In genomic region chr4:128747614-128748270, GRCm38 (mm10) we compare ENCODE assay signal across 8 mouse cellular contexts. TPM values are rescaled to one million over a fixed set of nuclear protein-coding genes. Genes with fewer than 3 reads are reported as not detected.
DNase-seq lines count a peak whose midpoint lies in the region; ATAC-seq lines count a peak whose summit lies in the region.

No protein-coding gene starts in this region.

- H3K4me1 ChIP-seq in heart, embryonic 12.5 days (replicated peaks), result peaks cover 22% of the 10 kb centered on the region

- H3K9me3 ChIP-seq in heart, embryonic 12.5 days (replicated peaks), result no peaks in the 10 kb centered on the region

- peak; percentile 70 for DNase-seq in cerebellum, adult 11-12 months
- DNase-seq in cerebellum, adult 9-10 months, result no peak
- DNase-seq in heart, postnatal 4 days, result peak; percentile 51
- DNase-seq in ovary, postnatal 36 days (ENCODE audit: low spot score), result peak; percentile 64
- DNase-seq in ovary, postnatal 14 days (ENCODE audit: low spot score), result no peak
- DNase-seq in spleen, postnatal 4 days (ENCODE audit: low spot score in 2 of 2), result peak; percentile 68 to 84
- no peak for DNase-seq in frontal cortex, postnatal 10 days (ENCODE audit: low spot score in 2 of 2)

- WGBS in heart, embryonic 12.5 days, result 57% methylated on average over 22 of the region's 22 CpGs

- H3K27ac ChIP-seq in heart, embryonic 12.5 days (ENCODE audit: poor library complexity, severe bottlenecking), result no peak overlapping the region

- no peak overlapping the region; the same call in 1 of the 2 replicates for H3K9ac ChIP-seq in heart, embryonic 12.5 days

- no peak overlapping the region for H3K4me2 ChIP-seq in heart, embryonic 12.5 days

- no peak; the same call in 1 of the 2 replicates for ATAC-seq in heart, embryonic 12.5 days (ENCODE audit: insufficient number of reproducible peaks, low FRiP score)

- no peaks in the 10 kb centered on the region for H3K27me3 ChIP-seq in heart, embryonic 12.5 days (replicated peaks)

- peaks cover 97% of the 10 kb centered on the region for H3K36me3 ChIP-seq in heart, embryonic 12.5 days

- no peak overlapping the region for H3K4me3 ChIP-seq in heart, embryonic 12.5 days

RNA-seq across cellular contexts. Expression of gene A3galt2, which starts 7.4 kb away (rescaled TPM):
- under 1 TPM; 0.20 to 0.36 TPM for total RNA-seq in heart, postnatal 4 days (2021)
- 0.09 TPM in 2 replicates for polyA plus RNA-seq in heart, embryonic 12.5 days (2016; fragmentation: Nextera tagmentation; extraction: Ambion mirVana)

RNA-seq across cellular contexts. Expression of gene Zfp362, which starts 58.1 kb away (rescaled TPM):
- total RNA-seq in heart, postnatal 4 days (2021), result 10 to 100 TPM; 33.9 to 34.4 TPM
- 21.3 and 21.8 TPM in 2 replicates for polyA plus RNA-seq in heart, embryonic 12.5 days (2016; fragmentation: Nextera tagmentation; extraction: Ambion mirVana)

Comparison
In these comparisons a context has a peak if more than half of its experiments do, and no peak if none do; other contexts are left out.
1. DNase-seq: peak in cerebellum, adult 11-12 months (single experiment), heart, postnatal 4 days (single experiment), ovary, postnatal 36 days (single experiment) and spleen, postnatal 4 days (2 of 2); none in cerebellum, adult 9-10 months (single experiment), ovary, postnatal 14 days (single experiment) and frontal cortex, postnatal 10 days (0 of 2).